Mouse (Mus musculus): Measurements from ENCODE around the gene Foxr1. TPM values are rescaled to one million over a fixed set of nuclear protein-coding genes. Genes with fewer than 3 reads are reported as not detected.

The Foxr1 gene
- total RNA-seq (2023), result not detected

DNA sequence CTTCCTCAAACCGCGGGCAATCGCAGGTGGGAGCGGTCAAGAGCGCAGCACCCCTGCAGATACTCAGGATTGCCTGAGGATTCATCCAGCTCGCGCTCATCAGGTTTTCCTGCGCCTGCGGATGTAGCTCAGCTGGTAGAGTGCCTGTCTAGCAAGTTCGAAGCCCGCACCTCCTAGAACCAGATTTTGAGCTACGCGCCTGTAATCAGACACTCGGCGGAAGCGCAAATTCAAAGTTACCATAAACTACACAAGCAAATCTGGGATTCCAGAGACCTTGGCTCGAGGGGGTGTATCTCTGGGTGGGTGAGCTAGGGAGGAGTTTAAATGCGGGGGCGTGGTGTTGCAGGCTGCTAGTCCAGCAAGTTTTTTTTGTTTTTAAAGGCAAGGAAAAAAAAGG, at the start of gene Foxr1:
TSS of gene Foxr1 (minus strand) at position 176 of the 400 bp plus-strand sequence.

DNA sequence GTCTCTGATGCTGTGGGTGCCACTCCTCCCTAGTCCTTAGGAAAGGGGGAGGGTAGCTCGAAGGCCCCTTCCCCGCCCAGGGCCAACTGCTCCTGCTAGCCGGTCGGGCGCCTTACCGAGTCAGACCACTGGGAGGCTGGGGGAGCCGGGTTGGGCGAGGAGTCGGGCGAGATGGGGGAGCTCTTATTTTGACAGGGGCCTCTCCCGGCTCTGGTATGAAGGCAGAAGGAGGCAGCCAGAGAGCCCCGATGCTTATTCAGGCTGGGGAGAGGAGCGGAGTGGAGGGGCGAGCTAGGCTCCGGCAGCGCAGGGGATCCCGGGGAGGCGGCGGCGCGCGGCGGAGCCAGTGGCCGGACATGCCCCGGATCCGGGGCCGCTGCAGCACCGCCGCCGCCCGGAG, 41.6 kb upstream of the Foxr1 start, which contains the start of gene Bcl9l:
TSS of gene Bcl9l (plus strand) at position 274 of the 400 bp plus-strand sequence.

DNA sequence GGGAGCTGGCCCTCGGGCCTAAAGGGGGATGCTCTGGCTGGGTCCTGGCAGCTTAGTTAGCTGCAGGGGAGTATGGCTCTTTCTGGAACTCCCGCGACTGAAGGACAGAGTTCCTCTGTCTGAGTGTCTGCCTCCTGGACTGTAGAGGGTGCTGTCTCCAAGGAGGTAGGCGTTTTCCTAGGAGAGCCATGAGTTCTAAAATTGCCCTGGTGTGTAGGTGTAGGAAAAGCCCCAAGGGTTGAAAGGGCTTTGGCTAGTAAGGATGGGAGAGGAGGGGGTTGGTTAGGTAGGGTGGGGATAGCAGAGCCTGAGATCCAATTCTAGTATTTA, 13.9 kb upstream of the Foxr1 start, which contains the start of gene Upk2:
TSS of gene Upk2 (minus strand) at position 86 of the 330 bp plus-strand sequence.

DNA sequence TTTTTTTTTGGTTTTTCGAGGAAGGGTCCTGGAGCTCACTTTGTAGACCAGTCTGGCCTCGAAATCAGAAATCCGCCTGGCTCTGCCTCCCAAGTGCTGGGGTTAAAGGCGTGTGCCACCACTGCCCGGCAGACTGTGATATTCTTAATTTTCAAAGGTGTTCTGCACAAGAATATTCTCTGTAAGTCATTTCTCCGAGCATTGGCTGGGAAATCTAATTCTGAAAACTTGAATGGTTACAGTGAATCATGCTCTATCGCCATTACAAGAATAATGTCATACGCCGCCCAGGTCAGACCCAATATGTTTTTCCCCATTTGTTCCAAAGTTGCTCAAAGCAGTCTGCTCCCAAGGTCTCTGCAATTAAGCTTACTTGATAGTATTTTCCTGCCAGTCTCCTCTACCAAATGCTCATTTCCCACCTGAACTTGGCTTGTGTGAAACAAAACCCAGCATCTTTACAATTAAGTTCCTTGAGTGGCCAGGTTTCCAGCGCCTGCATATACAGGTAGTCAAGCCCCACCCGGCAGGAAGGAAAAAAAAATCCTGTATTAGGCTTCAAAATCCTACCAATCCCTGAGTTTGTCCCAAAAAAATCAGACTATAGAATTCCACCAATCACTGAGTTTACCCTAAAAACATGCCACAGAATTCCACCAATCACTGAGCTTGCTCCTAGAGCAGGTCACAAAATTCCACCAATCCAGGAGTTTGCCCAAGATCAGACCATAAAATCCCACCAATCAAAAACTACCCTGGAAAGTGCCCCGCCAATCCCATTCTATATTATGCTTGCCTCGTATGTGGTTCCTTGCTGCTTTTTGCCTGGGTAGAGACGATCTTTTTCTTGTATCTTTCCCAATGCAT, 22.2 kb downstream of the Foxr1 start, which contains the start of gene Ccdc84:
TSS of gene Ccdc84 (minus strand) at position 51 of the 867 bp plus-strand sequence.

DNA sequence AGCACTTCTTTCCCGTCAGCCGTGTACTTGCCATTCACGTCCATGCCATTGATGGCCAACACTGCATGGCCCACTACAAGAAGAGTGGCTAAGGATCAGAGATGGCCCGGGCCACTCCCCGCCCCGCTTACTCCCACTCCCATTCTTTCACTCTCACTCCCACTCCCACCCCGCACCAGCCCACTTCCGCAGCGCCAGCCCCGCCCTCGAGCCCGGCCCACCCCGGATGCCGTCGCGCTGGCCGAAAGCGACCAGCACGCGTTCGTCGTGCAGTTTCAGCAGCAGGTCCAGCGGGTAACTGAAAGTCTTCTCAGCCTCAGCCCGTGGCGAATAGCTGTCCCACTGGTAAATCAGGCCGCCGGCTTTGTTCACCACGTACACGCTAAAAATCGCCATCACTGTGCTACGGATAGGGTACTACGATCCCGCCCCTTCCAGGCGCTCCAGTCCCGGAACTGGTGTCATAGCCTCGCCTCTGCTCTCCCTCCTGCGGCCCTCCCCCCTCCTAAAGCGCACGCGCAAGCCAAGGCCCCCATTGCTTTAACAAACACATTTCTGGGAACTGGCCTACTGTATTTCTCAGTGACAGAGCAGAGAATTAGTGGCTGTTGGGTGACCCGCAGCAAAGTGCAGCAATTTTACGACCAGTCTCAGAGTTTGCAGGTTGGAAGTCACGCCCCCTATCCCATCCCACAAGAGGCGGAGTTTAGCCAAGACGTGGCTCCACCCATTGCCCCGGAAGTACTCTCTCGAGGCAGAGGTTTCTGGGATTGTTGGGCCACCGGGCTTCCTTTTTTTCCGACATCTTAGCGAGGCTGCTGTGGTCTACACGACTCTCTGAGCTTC, 33.8 kb downstream of the Foxr1 start, which contains the start of the genes Rps25 and Trappc4:
TSS of gene Rps25 (plus strand) at position 234 of the 846 bp plus-strand sequence.
TSS of gene Trappc4 (minus strand) at position 695 of the 846 bp plus-strand sequence.

DNA sequence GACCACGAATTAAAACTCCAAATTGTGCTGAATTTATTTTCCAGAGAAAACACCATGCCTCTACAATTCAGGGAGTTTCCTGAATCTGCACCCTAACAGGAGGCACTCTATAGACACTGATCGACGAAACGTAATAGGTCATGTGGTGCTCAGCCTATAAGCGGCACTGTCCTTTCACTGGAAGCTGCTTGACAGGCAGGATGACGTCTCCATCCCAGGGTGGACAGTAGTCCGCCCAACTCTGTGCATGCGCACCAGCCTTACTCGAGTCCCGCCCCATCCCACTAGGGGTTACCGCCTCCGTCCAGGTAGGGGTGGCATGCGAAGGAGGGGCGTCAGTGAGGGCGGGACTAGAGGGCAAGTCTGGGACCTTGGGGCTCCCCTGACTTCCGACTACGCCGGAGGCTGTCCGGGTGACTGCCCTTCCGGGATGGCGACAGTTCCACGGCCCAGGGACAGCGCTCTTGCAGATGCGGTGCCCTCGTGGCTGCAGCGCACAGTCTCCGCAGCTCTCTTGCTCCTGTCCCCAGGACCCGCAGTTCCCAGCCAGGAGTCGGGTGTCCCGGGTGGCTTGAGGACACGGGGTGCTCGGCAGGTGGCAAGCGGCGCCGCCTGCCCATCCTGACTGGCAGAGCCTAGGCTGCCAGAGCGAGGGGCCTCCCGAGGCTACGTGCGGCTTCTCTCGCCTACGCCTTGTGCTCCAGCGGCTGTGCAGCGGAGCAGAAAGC, 44.1 kb downstream of the Foxr1 start, which contains the start of gene Slc37a4:
TSS of gene Slc37a4 (plus strand) at position 169 of the 728 bp plus-strand sequence.

Other genes starting within 250 kb of the Foxr1 start
- gene Cbl, start 207.1 kb downstream of the Foxr1 start, total RNA-seq (2023), result 154 TPM
- not detected for gene Ccdc153, start 200.5 kb downstream of the Foxr1 start, total RNA-seq (2023)
- gene Pdzd3, start 189.7 kb downstream of the Foxr1 start, total RNA-seq (2023), result not detected
- 5.8 TPM for gene Nlrx1, start 172.5 kb downstream of the Foxr1 start, total RNA-seq (2023)
- gene Abcg4, start 152.5 kb downstream of the Foxr1 start, total RNA-seq (2023), result 0.24 TPM
- gene Hinfp, start 135.5 kb downstream of the Foxr1 start, total RNA-seq (2023), result 55.6 TPM
- gene C2cd2l, start 120.9 kb downstream of the Foxr1 start, total RNA-seq (2023), result 22.2 TPM
- gene Dpagt1, start 115.1 kb downstream of the Foxr1 start, total RNA-seq (2023), result 8.9 TPM
- 36.3 TPM for gene H2afx, start 106.4 kb downstream of the Foxr1 start, total RNA-seq (2023)
- 13.8 TPM for gene Hmbs, start 96.9 kb downstream of the Foxr1 start, total RNA-seq (2023)
- gene Vps11, start 79.5 kb downstream of the Foxr1 start, total RNA-seq (2023), result 53.0 TPM
- gene Hyou1, start 61.6 kb downstream of the Foxr1 start, total RNA-seq (2023), result 55.7 TPM
- gene Slc37a4, start 44.3 kb downstream of the Foxr1 start, total RNA-seq (2023), result 12.8 TPM
- gene Rps25, start 34.0 kb downstream of the Foxr1 start, total RNA-seq (2023), result 3,014 TPM
- 42.5 TPM for gene Trappc4, start 33.5 kb downstream of the Foxr1 start, total RNA-seq (2023)
- 37.9 TPM for gene Ccdc84, start 22.6 kb downstream of the Foxr1 start, total RNA-seq (2023)
- gene Upk2, start 13.8 kb upstream of the Foxr1 start, total RNA-seq (2023), result not detected
- gene Bcl9l, start 41.7 kb upstream of the Foxr1 start, total RNA-seq (2023), result 251 TPM
- gene Cxcr5, start 120.7 kb upstream of the Foxr1 start, total RNA-seq (2023), result 19.7 TPM
- gene Ddx6, start 163.8 kb upstream of the Foxr1 start, total RNA-seq (2023), result 229 TPM
- not detected for gene Treh, start 232.1 kb upstream of the Foxr1 start, total RNA-seq (2023)

All from CD8-positive naive resting alpha-beta T cell, adult 57 days (primary cell).